ENCODE assay signal across 8 mouse cellular contexts in the genomic region with DNA sequence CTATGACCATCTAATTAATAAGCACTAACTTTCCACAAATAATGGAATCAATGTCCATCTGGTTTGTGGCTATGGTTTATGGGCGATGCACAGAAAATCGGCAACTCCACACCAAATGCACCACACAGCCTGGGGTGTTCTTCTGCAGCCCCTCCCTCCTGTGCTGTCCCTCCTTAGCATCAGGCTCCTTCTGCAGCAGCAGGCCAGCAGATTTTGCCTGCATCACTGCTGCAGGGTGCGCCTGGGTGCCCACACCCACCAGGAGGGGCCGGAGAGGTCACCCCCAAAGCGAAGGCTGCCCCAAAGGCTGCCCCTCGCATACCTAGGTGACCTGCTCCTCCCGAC. TPM values are rescaled to one million over a fixed set of nuclear protein-coding genes. Genes with fewer than 3 reads are reported as not detected.
DNase-seq lines count a peak whose midpoint lies in the region; ATAC-seq and TF ChIP-seq lines count a peak whose summit lies in the region.

No protein-coding gene starts in this region.

- DNase-seq in left cerebral cortex, adult 2 months (ENCODE audit: extremely low spot score in 1 of 2, low spot score in 2 of 2), result peak in 1 of 2 experiments; percentile 48
- DNase-seq in left cerebral cortex, postnatal 4 days, result no peak
- DNase-seq in intestine, embryonic 14.5 days (ENCODE audit: low spot score), result no peak
- DNase-seq in ovary, postnatal 10 days (ENCODE audit: low spot score), result no peak
- no peak for DNase-seq in retina, postnatal 1 day
- DNase-seq in layer of hippocampus, adult 11-12 months (ENCODE audit: low spot score), result no peak

- H3K79me2 ChIP-seq in myocyte (ENCODE audit: control insufficient read depth, insufficient read depth), result peaks cover 57% of the 10 kb centered on the region

- peak overlapping the region; percentile 100 for H3K27ac ChIP-seq in left cerebral cortex, adult 2 months
- peak overlapping the region; percentile 93; the same call in 1 of the 2 replicates for H3K27ac ChIP-seq in embryonic facial prominence, embryonic 13.5 days
- H3K27ac ChIP-seq in intestine, embryonic 14.5 days (ENCODE audit: low read depth), result peak overlapping the region; percentile 94; the same call in 1 of the 2 replicates

- no peak for TF ChIP-seq CTCF in left cerebral cortex, adult 2 months (IDR thresholded peaks at IDR 0.05)

- TF ChIP-seq POLR2A in myocyte (IDR thresholded peaks at IDR 0.05; ENCODE audit: insufficient read length, low read depth), result peak; percentile 29

- H3K9me3 ChIP-seq in embryonic facial prominence, embryonic 13.5 days, result no peaks in the 10 kb centered on the region
- no peaks in the 10 kb centered on the region for H3K9me3 ChIP-seq in intestine, embryonic 14.5 days (ENCODE audit: control insufficient read depth, low read length)

- H3ac ChIP-seq in myocyte (ENCODE audit: control insufficient read depth, insufficient read length), result peak overlapping the region; percentile 57

- H3K9ac ChIP-seq in embryonic facial prominence, embryonic 13.5 days, result peak overlapping the region; percentile 91
- peak overlapping the region; percentile 92 for H3K9ac ChIP-seq in intestine, embryonic 14.5 days (ENCODE audit: low read length)

- 3% methylated on average over 7 of the region's 7 CpGs for WGBS in embryonic facial prominence, embryonic 13.5 days
- 6% methylated on average over 7 of the region's 7 CpGs for WGBS in intestine, embryonic 14.5 days

- peak overlapping the region; percentile 80 for H3K4me2 ChIP-seq in embryonic facial prominence, embryonic 13.5 days
- peak overlapping the region; percentile 71 for H3K4me2 ChIP-seq in intestine, embryonic 14.5 days (ENCODE audit: low read length)
- peak overlapping the region; percentile 79 for H3K4me2 ChIP-seq in myocyte (ENCODE audit: low read depth)

- no peaks in the 10 kb centered on the region for H3K36me3 ChIP-seq in embryonic facial prominence, embryonic 13.5 days
- no peaks in the 10 kb centered on the region for H3K36me3 ChIP-seq in intestine, embryonic 14.5 days (ENCODE audit: control insufficient read depth, insufficient read depth, low read length)
- no peaks in the 10 kb centered on the region for H3K36me3 ChIP-seq in myocyte (ENCODE audit: control insufficient read depth, insufficient read depth)

- H3K27me3 ChIP-seq in embryonic facial prominence, embryonic 13.5 days, result no peaks in the 10 kb centered on the region
- H3K27me3 ChIP-seq in intestine, embryonic 14.5 days (replicated peaks; ENCODE audit: control insufficient read depth, insufficient read depth, low read length), result no peaks in the 10 kb centered on the region
- no peaks in the 10 kb centered on the region for H3K27me3 ChIP-seq in myocyte (ENCODE audit: control insufficient read depth, insufficient read depth, insufficient read length)

- H3K4me3 ChIP-seq in left cerebral cortex, adult 2 months, result peak overlapping the region; percentile 63
- H3K4me3 ChIP-seq in embryonic facial prominence, embryonic 13.5 days, result peak overlapping the region; percentile 95
- H3K4me3 ChIP-seq in intestine, embryonic 14.5 days (ENCODE audit: low read depth, low read length), result peak overlapping the region; percentile 98
- H3K4me3 ChIP-seq in myocyte, result peak overlapping the region; percentile 94

- peaks cover 22% of the 10 kb centered on the region for H3K4me1 ChIP-seq in embryonic facial prominence, embryonic 13.5 days
- H3K4me1 ChIP-seq in intestine, embryonic 14.5 days (replicated peaks; ENCODE audit: control insufficient read depth, insufficient read depth, low read length), result peaks cover 7% of the 10 kb centered on the region

- no peak for ATAC-seq in embryonic facial prominence, embryonic 13.5 days (ENCODE audit: insufficient number of reproducible peaks, insufficient read depth, low FRiP score, low TSS enrichment, low read depth)
- ATAC-seq in intestine, embryonic 14.5 days (replicated peaks; ENCODE audit: low FRiP score, low TSS enrichment, low read depth), result no peak

- intact Hi-C loops in left cerebral cortex, adult 2 months (cut with DNase I), result loop anchor here (5.0 kb wide), 6 partner anchors 104 to 366 kb away; no protein-coding TSS in a partner anchor
- intact Hi-C loops in left cerebral cortex, postnatal 4 days (cut with DNase I), result loop anchor here (5.0 to 10.0 kb wide), 2 partner anchors 206 to 388 kb away; partner anchors contain the start of gene 4930505A04Rik

TF ChIP-seq in myocyte, 11 proteins besides CTCF, POLR2A, EP300 and RAD21:
- TF ChIP-seq USF1 (IDR thresholded peaks at IDR 0.05; ENCODE audit: low read depth), result no peak
- peak in 1 of 3 experiments; percentile 27 for TF ChIP-seq MYOD1 (IDR thresholded peaks at IDR 0.05; ENCODE audit: control insufficient read depth in 1 of 3, insufficient read length in 2 of 3, low read depth in 2 of 3)

RNA-seq across cellular contexts. Expression of gene Sptbn1, which starts 1.3 kb away (rescaled TPM):
- total RNA-seq in left cerebral cortex, adult 2 months (2021), result 100 to 1,000 TPM; 601 to 602 TPM
- total RNA-seq in left cerebral cortex, postnatal 4 days (2021), result 100 to 1,000 TPM; 589 to 608 TPM
- 80.9 and 91.1 TPM in 2 replicates for polyA plus RNA-seq in embryonic facial prominence, embryonic 13.5 days (2015; fragmentation: Nextera tagmentation; extraction: Ambion mirVana)
- polyA plus RNA-seq in intestine, embryonic 14.5 days (2014; fragmentation: Nextera tagmentation; extraction: Ambion mirVana), result 129 and 131 TPM in 2 replicates
- polyA plus RNA-seq in myocyte (2012; fragmentation: generic; extraction: Trizol), result 85.4 TPM
